Mouse (Mus musculus) MEL (cell line): ENCODE data around the gene Ube2j1.

ENCODE experiments used
- BHLHE40 ChIP-seq: IDR thresholded peaks from 2 replicates; pipeline ENCODE4 v1.6.1; 2012; ENCODE audit warnings: low read depth, mild to moderate bottlenecking, inconsistent platforms, low read length, improper control_type of control experiment, borderline replicate concordance
- CTCF ChIP-seq, 3 experiments: IDR thresholded peaks in 2 of 3; conservative IDR thresholded peaks in 1 of 3; 2 replicates each; pipeline ENCODE4 v1.5.1; 2011 to 2012; ENCODE audit warnings: low read length in 3 of 3, low read depth in 2 of 3, mild to moderate bottlenecking in 2 of 3, improper control_type of control experiment in 1 of 3, inconsistent platforms in 1 of 3, mixed read lengths in 1 of 3, moderate library complexity in 1 of 3; ENCODE audit not compliant: control insufficient read depth in 1 of 3, insufficient read depth in 1 of 3, poor library complexity in 1 of 3, severe bottlenecking in 1 of 3
- EP300 ChIP-seq, 2 experiments: IDR thresholded peaks; 2 replicates each; pipeline ENCODE4 v1.6.1; 2011; ENCODE audit warnings: improper control_type of control experiment in 2 of 2, low read length in 2 of 2, low read depth in 1 of 2, mild to moderate bottlenecking in 1 of 2
- ETS1 ChIP-seq: IDR thresholded peaks from 2 replicates; pipeline ENCODE4 v1.6.1; 2012; ENCODE audit warnings: low read depth, mild to moderate bottlenecking, inconsistent platforms, low read length, improper control_type of control experiment, moderate library complexity
- GABPA ChIP-seq: IDR thresholded peaks from 2 replicates; pipeline ENCODE4 v1.6.1; 2012; ENCODE audit warnings: low read depth, mild to moderate bottlenecking, inconsistent platforms, low read length, improper control_type of control experiment, moderate library complexity
- JUND ChIP-seq: IDR thresholded peaks from 2 replicates; pipeline ENCODE4 v1.6.1; 2011; ENCODE audit warnings: low read depth, mild to moderate bottlenecking, improper control_type of control experiment, low read length
- MAX ChIP-seq: IDR thresholded peaks from 2 replicates; pipeline ENCODE4 v1.6.1; 2011; ENCODE audit warnings: low read length, improper control_type of control experiment
- POLR2A ChIP-seq, 2 experiments: IDR thresholded peaks; 2 replicates each; pipeline ENCODE4 v1.6.1; 2011 to 2012; ENCODE audit warnings: low read length in 2 of 2, mild to moderate bottlenecking in 2 of 2, control low read depth in 1 of 2, improper control_type of control experiment in 1 of 2, low read depth in 1 of 2, moderate library complexity in 1 of 2; ENCODE audit not compliant: control insufficient read depth in 1 of 2, insufficient read depth in 1 of 2, poor library complexity in 1 of 2
- POLR2AphosphoS5 ChIP-seq: IDR thresholded peaks from 2 replicates; pipeline ENCODE4 v1.6.1; 2012; ENCODE audit warnings: low read depth, borderline replicate concordance, mild to moderate bottlenecking, inconsistent platforms, low read length, moderate library complexity, mixed read lengths
- ZKSCAN1 ChIP-seq: IDR thresholded peaks from 2 replicates; pipeline ENCODE4 v1.6.1; 2012; ENCODE audit warnings: low read depth, mild to moderate bottlenecking, inconsistent platforms, low read length, improper control_type of control experiment, moderate library complexity

DNA sequence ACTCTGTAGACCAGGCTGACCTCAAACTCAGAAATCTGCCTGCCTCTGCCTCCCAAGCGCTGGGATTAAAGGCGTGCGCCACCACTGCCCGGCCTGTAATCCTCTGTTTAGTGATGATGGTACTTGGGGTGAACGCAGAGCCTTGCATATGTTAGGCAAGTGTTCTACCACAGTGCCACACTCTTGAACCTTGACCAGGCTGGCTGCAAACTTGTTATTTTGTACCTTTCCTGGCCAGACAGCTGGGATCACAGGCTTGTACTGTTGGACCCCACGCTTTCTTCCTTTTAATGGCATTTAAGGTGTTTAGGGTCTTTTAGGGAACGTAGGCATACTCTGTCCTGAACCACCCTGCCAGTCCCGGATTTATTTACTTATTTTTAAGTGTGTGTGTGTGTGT is 32.2 kb upstream of the Ube2j1 start:
- TF ChIP-seq ZKSCAN1: no peak
- no peak for TF ChIP-seq POLR2A (IDR thresholded peaks at IDR 0.05; ENCODE audit: control insufficient read depth in 1 of 2, insufficient read depth in 1 of 2, low read depth in 1 of 2, low read length in 2 of 2, poor library complexity in 1 of 2)
- TF ChIP-seq CTCF (IDR thresholded peaks at IDR 0.05 in 2 of 3, conservative IDR thresholded peaks at IDR 0.05 in 1 of 3; ENCODE audit: control insufficient read depth in 1 of 3, insufficient read depth in 1 of 3, low read depth in 2 of 3, low read length in 3 of 3, poor library complexity in 1 of 3, severe bottlenecking in 1 of 3): no peak
- TF ChIP-seq ETS1: no peak
- TF ChIP-seq EP300 (IDR thresholded peaks at IDR 0.05; ENCODE audit: low read depth in 1 of 2, low read length in 2 of 2): no peak
- no peak for TF ChIP-seq POLR2AphosphoS5
- no peak for TF ChIP-seq BHLHE40
- no peak for TF ChIP-seq JUND
- TF ChIP-seq MAX: no peak
- no peak for TF ChIP-seq GABPA
